Mouse (Mus musculus) forebrain, embryonic 10.5 days (tissue): ENCODE measurements around the gene Nsfl1c. TPM values are rescaled to one million over a fixed set of nuclear protein-coding genes. Genes with fewer than 3 reads are reported as not detected.
"Not testable (repeated sequence)": the region's sequence is repeated elsewhere in the genome, so short reads cannot be mapped to it uniquely, and the experiment has no call there.

Source experiments
- DNase-seq: peaks from one replicate; pipeline ENCODE4 v3.0.0-alpha.2; 2017; ENCODE audit warnings: low spot score; ENCODE audit errors: extremely low spot score
- H3K27ac ChIP-seq: fragments of 300-500 bp; sonication (generic); 2 replicates; pipeline ENCODE4 v1.5.1; 2016; ENCODE audit warnings: mild to moderate bottlenecking
- H3K27me3 ChIP-seq: fragments of 300-500 bp; sonication (generic); 2 replicates; pipeline ENCODE4 v1.6.1; 2016; ENCODE audit warnings: mild to moderate bottlenecking; ENCODE audit not compliant: poor library complexity, severe bottlenecking
- H3K36me3 ChIP-seq: fragments of 300-500 bp; sonication (generic); replicated peaks from 2 replicates; pipeline ENCODE4 v1.6.1; 2016; ENCODE audit warnings: mild to moderate bottlenecking, moderate library complexity
- H3K4me1 ChIP-seq: fragments of 300-500 bp; sonication (generic); 2 replicates; pipeline ENCODE4 v1.6.1; 2016
- H3K4me3 ChIP-seq: fragments of 300-500 bp; sonication (generic); 2 replicates; pipeline ENCODE4 v1.5.1; 2016; ENCODE audit warnings: mild to moderate bottlenecking, moderate library complexity
- H3K9me3 ChIP-seq: fragments of 300-500 bp; sonication (generic); 2 replicates; pipeline ENCODE4 v1.6.1; 2016; ENCODE audit warnings: mild to moderate bottlenecking, moderate library complexity
- WGBS: fragments of 180-500 bp; shearing (Covaris S2); methylation state at CpG from one replicate; pipeline ENCODE4 v1.1.7; 2016; 5-methylcytosine and 5-hydroxymethylcytosine counted together
- polyA plus RNA-seq: library from polyadenylated mRNA; unstranded; fragments of >200 nt; fragmentation: Nextera tagmentation; extraction: Ambion mirVana; gene quantifications from 2 replicates; pipeline ENCODE4 v1.2.1, GENCODE M21; 2016

Gene Nsfl1c
- polyA plus RNA-seq: 301 and 309 TPM in 2 replicates

DNA sequence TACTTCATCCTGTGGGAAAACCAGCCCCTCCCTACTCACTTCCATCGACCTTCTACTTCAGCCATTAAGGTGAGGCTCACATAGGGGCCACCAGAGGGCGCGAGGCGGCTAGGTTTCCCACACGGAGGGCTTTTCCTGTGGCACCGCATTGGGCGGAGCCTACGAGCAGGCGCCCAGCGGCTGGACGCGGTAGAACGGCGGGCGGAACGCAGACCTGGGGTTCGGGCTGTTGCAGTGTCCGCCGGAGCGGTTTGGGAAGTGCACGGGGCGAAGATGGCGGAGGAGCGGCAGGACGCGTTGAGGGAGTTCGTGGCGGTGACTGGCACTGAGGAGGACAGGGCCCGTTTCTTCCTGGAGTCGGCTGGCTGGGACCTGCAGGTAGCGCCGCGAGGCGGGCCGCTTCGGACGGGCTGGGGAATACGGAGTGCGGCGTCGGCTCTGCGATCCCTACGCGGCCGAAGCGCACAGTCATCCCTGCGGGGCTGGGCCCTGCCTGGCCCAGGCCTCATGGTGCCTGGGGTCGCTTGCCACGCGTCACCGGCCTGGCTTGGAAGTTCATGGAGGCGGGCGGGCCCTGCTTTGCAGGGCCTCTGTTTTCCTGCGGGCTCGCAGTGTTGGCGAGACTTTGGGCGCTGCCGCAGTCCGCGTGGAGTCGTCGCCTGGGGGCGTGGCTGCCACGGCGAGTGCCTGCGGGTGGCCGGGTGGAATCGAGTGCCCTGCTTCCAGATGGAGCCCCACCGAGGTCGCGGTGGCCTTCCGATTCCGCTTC is at the start of gene Nsfl1c:
TSS of gene Nsfl1c (plus strand) at position 148 of the 769 bp plus-strand sequence.
- Histone ChIP-seq H3K36me3 (peaks cover 34% of the 10 kb centered on the region), H3K4me1 (peaks cover 22% of the 10 kb centered on the region), H3K9me3 (no peaks in the 10 kb centered on the region), H3K27me3 (no peaks in the 10 kb centered on the region), H3K27ac (peak within 1 kb of the TSS; percentile 91), H3K4me3 (peak within 1 kb of the TSS; percentile 87)
- peak; percentile 96 for DNase-seq
- under 1% methylated on average over 73 of the region's 73 CpGs for WGBS

DNA sequence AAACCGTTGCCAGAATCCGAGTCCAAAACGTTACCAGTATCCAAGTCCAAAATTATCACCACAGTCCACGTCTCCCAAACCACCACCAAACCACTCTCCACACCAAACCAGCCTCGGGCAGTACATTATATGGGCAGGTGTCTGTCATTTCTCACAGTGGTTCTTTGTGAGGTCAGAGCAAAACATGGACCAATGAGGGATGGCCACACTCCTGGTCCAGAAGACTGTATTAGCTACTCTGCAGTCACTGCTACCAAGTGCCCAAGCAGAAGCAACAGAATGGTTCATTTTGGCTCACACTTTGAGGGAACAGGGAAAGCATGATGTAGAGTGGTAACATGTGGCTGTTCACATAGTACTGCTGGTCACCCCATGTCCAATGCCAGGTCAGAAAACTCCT is 17.9 kb upstream of the Nsfl1c start, which contains the start of gene 4921509C19Rik:
TSS of gene 4921509C19Rik (minus strand) at position 101 of the 400 bp plus-strand sequence.
- H3K4me1 ChIP-seq, H3K4me3 ChIP-seq, H3K27ac ChIP-seq, H3K36me3 ChIP-seq, DNase-seq, H3K27me3 ChIP-seq, H3K9me3 ChIP-seq: not testable (repeated sequence)
- 94% methylated on average over 5 of the region's 5 CpGs for WGBS

DNA sequence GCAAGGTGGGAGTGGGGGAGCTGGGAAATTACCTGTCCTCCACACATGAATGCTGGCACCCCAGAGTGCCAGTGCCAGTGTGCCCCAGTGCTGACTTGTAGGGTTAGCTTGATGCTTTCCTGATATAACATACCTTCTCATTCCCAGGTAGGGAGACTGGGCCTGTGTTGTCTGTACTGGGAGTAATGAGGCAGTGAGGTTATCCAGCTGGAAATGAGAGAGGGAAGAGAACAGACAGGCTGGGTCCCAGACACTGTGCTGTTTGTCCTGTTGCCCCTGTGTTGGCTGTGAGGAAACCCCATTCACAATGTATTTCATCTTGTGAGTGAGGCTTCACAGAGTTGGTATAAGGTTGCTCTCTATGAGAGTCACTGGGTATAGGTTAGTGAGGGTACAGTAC is 7.5 kb upstream of the Nsfl1c start:
- Histone ChIP-seq H3K27ac (no peak overlapping the region), H3K27me3 (no peaks in the 10 kb centered on the region), H3K9me3 (no peaks in the 10 kb centered on the region), H3K4me1 (no peaks in the 10 kb centered on the region), H3K36me3 (no peaks in the 10 kb centered on the region), H3K4me3 (no peak overlapping the region)
- DNase-seq: no peak

DNA sequence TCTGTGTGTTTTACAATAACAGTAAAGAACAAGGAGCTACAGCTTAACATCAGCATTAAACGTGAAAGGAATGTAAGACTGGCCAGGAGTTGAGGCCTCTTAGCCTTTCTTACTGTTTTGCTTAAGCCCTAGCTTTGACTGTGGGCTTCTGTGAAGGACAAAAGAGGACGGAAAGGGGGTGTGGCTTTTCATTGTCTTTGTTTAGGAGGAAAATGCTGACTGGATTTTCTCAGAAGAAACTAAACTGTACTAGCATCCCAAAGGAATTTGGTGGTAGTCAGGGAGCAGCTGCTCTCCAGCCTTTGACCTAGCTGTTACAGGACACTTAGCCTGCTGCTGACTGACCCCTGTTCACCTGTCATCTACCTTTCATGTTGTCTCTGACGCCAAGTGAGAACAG is 4.4 kb downstream of the Nsfl1c start:
- H3K4me1 ChIP-seq: peaks cover 22% of the 10 kb centered on the region
- no peak overlapping the region for H3K4me3 ChIP-seq
- WGBS: 44% methylated on average over 3 of the region's 3 CpGs
- no peaks in the 10 kb centered on the region for H3K27me3 ChIP-seq
- H3K9me3 ChIP-seq: no peaks in the 10 kb centered on the region
- no peak overlapping the region for H3K27ac ChIP-seq
- peaks cover 75% of the 10 kb centered on the region for H3K36me3 ChIP-seq
- no peak for DNase-seq

DNA sequence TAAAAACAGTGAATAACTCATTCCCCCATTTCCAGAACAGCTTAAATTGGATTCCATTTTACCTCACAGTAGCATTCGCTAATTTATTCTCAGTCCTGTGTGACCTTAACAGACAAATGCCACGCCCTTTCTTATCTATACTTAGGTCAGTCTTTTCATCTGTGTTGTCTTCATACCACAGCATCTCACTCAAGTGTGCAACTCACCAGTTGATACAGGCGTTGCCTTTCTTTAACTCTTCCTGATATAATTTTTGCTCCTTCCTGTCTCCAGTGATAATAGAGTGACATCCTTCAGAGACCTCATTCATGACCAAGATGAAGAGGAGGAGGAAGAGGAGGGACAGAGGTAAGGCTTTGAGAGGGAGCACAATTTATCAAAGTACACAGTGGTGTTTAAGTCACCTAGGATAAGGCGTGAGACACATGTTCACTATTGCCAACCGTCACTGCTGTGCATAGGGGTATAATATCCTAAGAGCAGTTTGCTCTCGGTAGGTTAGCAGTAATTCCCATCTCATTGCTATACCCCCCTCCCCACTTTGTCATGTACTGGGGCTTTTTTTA is 6.5 kb downstream of the Nsfl1c start:
- peaks cover 97% of the 10 kb centered on the region for H3K36me3 ChIP-seq
- WGBS: 94% methylated on average over 6 of the region's 6 CpGs

DNA sequence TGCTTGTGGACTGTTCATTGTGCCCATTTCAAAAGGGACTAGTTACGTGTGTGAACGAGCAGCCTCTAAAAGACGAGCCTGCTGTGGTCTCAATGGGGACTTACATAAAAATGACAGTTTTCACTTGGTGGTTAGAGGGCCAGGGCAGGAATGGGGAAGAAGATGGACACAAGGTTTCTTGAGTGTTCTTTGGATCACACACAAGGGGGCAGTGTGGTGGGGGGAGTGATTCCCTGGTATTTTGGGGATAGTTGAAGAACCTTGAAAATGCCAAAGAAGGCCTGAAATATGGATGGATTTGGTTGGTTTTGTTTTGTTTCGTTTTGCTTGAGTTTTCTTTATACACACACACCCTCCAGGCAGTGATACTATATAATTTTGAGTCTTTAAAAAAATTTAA is 10.2 kb downstream of the Nsfl1c start:
- Histone ChIP-seq H3K9me3 (no peaks in the 10 kb centered on the region), H3K27me3 (no peaks in the 10 kb centered on the region), H3K27ac (no peak overlapping the region), H3K4me3 (no peak overlapping the region), H3K4me1 (no peaks in the 10 kb centered on the region), H3K36me3 (peaks cover 100% of the 10 kb centered on the region)
- DNase-seq: no peak
- WGBS: 86% methylated on average over 4 of the region's 4 CpGs

More for the DNA sequence above, 6.5 kb downstream of the Nsfl1c start:
- Histone ChIP-seq H3K4me1 (peaks cover 14% of the 10 kb centered on the region), H3K9me3 (no peaks in the 10 kb centered on the region), H3K27ac (no peak overlapping the region), H3K27me3 (no peaks in the 10 kb centered on the region), H3K4me3 (no peak overlapping the region)
- DNase-seq: no peak

DNA sequence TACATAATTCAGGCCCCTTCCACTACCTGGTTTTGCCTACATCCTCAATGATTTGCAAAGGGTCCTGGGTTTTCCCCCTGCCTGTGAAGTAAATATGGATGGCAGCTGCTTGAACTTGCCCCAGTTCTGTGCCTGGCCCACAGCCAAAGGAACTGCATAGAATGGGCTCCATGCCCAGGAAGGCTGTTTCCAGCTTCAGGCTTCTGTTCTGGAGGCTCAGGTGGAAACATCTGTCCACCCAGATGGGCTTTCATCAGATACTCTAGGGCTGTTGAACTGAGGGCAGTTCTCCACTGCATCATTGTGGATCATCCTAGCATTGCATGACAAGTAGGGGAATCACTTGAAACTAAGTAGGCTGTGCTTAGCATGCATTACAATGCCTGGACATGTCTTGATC is 18.2 kb downstream of the Nsfl1c start:
- no peak for DNase-seq
- peaks cover 100% of the 10 kb centered on the region for H3K36me3 ChIP-seq
- no peaks in the 10 kb centered on the region for H3K9me3 ChIP-seq
- no peaks in the 10 kb centered on the region for H3K4me1 ChIP-seq
- no peak overlapping the region for H3K4me3 ChIP-seq
- H3K27me3 ChIP-seq: no peaks in the 10 kb centered on the region
- H3K27ac ChIP-seq: no peak overlapping the region

DNA sequence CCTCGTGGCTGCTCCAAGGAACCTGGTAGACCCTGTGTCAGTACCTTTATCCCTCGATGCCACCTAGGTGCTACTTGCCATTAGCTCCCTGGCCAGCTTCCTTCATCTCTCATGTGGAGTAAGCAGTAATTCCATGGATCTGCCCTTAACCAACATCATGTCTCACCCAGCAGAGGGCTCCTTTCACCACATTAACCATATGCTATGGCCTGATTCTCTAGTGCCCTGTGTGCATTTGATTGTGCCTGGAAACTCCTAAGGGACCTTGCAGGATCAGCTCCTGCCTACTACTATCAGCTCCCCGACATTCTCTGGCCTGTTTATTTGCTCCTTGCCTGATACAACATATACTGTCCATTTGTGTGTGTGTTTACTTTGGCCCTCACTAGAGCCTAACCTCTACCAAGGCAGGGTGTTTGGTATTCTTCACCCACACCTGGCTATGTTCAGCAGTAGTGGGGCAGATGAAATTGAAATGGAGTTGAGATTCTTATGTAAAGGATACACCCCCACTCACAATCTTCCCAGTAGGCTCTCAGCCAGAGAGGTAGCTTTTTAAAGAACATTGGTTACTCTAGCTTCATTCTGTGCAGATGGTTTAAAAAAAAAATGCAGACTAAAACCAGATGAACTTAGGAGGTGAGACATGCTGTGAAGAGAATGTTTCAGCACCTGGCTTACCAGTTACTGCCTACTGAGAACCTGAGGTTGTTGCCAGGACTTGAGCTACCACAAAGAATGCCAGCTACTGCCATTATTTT is 19.7 kb downstream of the Nsfl1c start:
- H3K36me3 ChIP-seq: peaks cover 90% of the 10 kb centered on the region

DNA sequence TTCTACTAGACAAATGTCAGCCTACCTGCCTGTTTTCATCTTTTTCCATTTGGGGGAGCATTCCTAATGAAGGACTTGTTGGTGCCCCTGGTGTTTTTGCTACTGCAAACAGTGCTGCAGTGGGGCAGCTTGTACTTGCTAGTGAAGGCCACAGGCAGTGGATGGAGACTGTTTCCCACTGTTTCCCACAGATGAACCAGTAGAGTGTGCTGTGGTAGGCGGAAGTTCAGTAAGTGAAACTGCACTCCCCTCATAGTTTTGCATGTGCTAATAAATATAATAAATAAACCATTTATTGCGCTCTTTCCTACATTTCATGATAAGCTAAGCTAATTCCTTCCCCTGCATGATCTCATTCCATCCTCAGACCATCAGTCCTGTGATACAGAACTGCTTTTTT is 25.0 kb downstream of the Nsfl1c start:
- Histone ChIP-seq H3K4me1 (no peaks in the 10 kb centered on the region), H3K27ac (no peak overlapping the region), H3K9me3 (no peaks in the 10 kb centered on the region), H3K4me3 (no peak overlapping the region), H3K36me3 (peaks cover 68% of the 10 kb centered on the region), H3K27me3 (no peaks in the 10 kb centered on the region)
- 96% methylated on average over 2 of the region's 2 CpGs for WGBS
- DNase-seq: no peak

More for the DNA sequence above, 19.7 kb downstream of the Nsfl1c start:
- Histone ChIP-seq H3K4me3 (no peak overlapping the region), H3K9me3 (no peaks in the 10 kb centered on the region), H3K27me3 (no peaks in the 10 kb centered on the region), H3K27ac (no peak overlapping the region), H3K4me1 (no peaks in the 10 kb centered on the region)
- 83% methylated on average over 3 of the region's 3 CpGs for WGBS
- DNase-seq: no peak

DNA sequence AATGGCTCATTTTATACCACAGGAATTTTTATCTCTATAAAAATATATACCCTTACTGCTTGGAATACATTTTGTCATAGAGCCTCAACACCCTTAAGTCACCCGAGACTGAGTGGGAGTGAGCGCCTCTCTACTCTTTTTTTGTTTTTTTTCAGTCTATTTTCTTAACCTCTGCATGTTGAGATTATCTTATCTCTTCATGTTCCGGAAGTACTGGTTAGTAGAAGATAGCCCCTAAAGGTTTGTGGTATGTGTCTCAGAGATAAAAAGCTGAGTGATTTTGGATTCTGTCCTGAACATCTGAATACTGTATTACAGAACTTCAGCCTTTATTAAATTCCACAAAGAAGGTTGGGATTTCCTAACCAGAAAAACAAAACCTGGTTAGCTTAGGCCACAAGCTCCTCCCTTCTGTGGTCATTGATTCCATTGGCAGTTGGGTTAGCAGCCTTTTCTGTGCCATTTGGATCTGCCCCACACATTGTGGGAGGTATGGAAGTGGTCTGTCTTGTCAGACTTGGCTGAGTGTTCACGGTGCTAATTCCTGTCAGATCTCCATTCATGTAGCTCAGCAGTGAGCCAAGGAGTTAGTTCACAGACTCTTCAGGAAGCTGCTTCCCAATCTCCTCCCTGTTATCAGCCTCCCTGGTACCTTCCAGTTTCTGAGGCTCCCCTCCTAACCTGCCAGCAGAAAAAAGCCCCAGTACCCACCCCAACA is 30.5 kb downstream of the Nsfl1c start:
- no peaks in the 10 kb centered on the region for H3K4me1 ChIP-seq
- no peak for DNase-seq
- peaks cover 26% of the 10 kb centered on the region for H3K36me3 ChIP-seq
- no peak overlapping the region for H3K27ac ChIP-seq
- H3K9me3 ChIP-seq: no peaks in the 10 kb centered on the region
- H3K27me3 ChIP-seq: no peaks in the 10 kb centered on the region
- no peak overlapping the region for H3K4me3 ChIP-seq
- WGBS: 73% methylated on average over 4 of the region's 4 CpGs

DNA sequence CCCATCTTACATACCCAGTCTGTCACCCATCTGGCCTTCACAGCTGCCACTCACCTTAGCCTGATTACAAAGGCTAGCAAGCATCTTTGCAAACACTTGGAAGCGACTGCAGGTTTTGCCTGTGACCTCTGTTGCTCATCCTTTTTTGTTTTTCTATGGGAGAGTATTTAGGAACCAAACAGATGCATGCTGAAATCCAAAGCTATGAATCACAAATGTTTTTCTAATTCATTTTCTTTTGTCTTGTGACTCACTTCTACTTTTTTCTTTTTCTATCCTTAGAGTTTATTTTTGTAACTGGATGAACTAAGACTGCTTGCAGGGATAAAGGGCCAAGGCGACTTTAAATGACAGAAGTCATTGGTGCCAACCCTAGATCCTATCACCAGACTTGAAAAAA is 31.5 kb downstream of the Nsfl1c start:
- no peaks in the 10 kb centered on the region for H3K27me3 ChIP-seq
- peaks cover under 1% of the 10 kb centered on the region; the same call in 1 of the 2 replicates for H3K4me1 ChIP-seq
- no peaks in the 10 kb centered on the region for H3K9me3 ChIP-seq
- peaks cover 16% of the 10 kb centered on the region for H3K36me3 ChIP-seq
- no peak for DNase-seq
- H3K4me3 ChIP-seq: no peak overlapping the region
- WGBS: 77% methylated on average over 2 of the region's 2 CpGs
- no peak overlapping the region for H3K27ac ChIP-seq

DNA sequence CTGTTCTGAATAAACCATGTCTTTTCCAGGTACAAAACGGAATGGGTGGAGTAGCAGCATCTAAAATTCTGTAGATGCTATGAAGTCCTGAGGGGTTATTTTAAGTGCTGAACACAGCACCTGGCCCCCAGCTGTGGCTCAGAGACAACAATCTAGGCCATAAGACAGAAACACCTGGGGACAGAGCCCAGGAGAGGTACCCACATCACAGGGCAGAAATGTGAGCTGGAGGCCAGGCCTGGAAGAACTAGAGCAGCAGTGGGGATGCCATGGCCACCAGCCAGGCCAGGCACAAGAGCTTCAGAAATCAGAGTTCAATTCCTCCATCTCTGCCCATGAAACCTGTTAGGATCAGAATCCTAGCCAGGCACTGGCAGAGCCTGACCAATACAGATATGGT is 34.1 kb downstream of the Nsfl1c start:
- Histone ChIP-seq H3K27me3 (no peaks in the 10 kb centered on the region), H3K9me3 (no peaks in the 10 kb centered on the region), H3K27ac (no peak overlapping the region), H3K36me3 (no peaks in the 10 kb centered on the region), H3K4me1 (peaks cover 5% of the 10 kb centered on the region; the same call in 1 of the 2 replicates), H3K4me3 (no peak overlapping the region)
- 91% methylated on average over 1 of the region's 1 CpGs for WGBS
- no peak for DNase-seq
